Mouse (Mus musculus): Measurements from ENCODE around the gene Cux1.

Gene Cux1

GRCm38 (mm10) chr5:136567176-136568025 is at the start of gene Cux1:
Cux1 (minus strand) TSS chr5:136567490.
- peak; percentile 76 for DNase-seq (ENCODE audit: low read depth, low spot score)

- DNase-seq (ENCODE audit: low read depth, low spot score): no peak
Observed at GRCm38 (mm10) chr5:136612391-136612790, 45.1 kb upstream of the Cux1 start.

DNA sequence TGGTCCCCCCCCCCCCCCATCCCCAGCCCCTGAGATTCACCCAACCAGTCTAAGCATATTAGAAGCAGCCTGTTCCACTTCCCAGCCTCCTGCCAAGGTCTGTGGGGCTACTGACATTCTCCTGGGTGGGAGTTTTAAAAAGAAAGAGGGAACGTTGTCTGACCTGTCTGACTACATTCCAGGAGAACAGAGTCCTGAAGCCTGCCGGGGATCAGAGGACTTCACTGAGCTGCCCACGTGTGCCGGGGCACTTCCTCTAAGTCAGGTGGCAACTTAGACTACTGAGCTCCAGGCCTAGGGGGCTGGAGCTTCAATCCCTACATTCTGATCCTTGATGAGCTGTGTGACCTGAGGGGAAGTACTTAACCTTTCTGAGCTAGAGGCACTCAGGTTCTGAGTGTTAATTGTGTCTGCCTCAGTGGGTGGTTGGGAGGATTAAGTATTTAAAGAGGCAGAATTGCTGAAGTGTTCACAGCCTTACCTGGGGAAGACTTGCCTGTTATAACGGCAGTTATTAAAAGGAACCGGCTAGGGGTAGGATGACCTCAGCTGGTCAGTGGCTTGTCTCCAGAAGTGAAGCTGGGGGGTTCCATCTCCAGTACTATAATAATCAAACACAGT is 41.6 kb upstream of the Cux1 start:
- no peak for DNase-seq (ENCODE audit: low read depth, low spot score)

- no peak for DNase-seq (ENCODE audit: low read depth, low spot score)
Observed at GRCm38 (mm10) chr5:136605144-136605543, 37.9 kb upstream of the Cux1 start.

GRCm38 (mm10) chr5:136603176-136603964 is 36.1 kb upstream of the Cux1 start:
- no peak for DNase-seq (ENCODE audit: low read depth, low spot score)

DNA sequence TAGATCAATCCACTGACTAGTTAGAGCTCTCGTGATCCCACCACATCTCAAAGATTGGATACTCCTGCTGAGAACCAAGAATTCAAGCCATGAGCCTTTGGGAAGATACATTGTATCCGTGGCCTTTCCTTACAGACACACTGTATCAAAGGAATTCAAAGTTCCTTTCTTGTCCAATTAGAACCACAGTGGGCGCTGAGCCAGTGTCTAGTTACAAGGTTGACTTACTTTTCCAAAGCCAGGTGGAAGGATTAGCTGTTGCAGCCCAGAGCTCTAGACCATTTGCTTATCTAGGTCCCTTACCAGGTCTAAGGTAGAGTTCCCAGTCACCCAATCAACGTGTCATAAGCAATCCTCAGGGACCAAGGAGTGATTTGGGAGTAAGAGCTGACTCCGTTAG is 33.2 kb upstream of the Cux1 start:
- DNase-seq (ENCODE audit: low read depth, low spot score): no peak

GRCm38 (mm10) chr5:136594896-136595540 is 27.7 kb upstream of the Cux1 start:
- DNase-seq (ENCODE audit: low read depth, low spot score): no peak

- no peak for DNase-seq (ENCODE audit: low read depth, low spot score)
Observed at GRCm38 (mm10) chr5:136591816-136592499, 24.7 kb upstream of the Cux1 start.

DNA sequence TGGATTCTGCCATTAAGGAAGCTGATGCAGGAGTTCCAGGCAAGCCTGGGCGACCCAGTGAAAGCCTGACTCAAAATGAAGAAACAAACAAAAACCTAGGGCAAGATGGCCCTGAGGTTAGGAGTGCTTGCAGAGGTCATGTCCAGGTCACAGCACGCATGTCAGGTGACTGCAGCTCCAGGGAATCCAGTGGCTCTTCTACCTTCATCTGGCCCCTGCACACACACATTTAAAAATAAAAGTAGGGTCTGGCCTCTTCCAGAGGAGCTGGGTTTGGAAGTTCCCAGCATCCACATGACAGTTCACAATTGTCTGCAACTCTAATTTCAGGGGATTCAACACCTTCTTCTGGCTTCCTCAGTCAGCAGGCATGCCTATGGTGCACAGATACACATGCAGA is 21.7 kb upstream of the Cux1 start:
- DNase-seq (ENCODE audit: low read depth, low spot score): no peak

GRCm38 (mm10) chr5:136588471-136588870 is 21.2 kb upstream of the Cux1 start:
- no peak for DNase-seq (ENCODE audit: low read depth, low spot score)

DNA sequence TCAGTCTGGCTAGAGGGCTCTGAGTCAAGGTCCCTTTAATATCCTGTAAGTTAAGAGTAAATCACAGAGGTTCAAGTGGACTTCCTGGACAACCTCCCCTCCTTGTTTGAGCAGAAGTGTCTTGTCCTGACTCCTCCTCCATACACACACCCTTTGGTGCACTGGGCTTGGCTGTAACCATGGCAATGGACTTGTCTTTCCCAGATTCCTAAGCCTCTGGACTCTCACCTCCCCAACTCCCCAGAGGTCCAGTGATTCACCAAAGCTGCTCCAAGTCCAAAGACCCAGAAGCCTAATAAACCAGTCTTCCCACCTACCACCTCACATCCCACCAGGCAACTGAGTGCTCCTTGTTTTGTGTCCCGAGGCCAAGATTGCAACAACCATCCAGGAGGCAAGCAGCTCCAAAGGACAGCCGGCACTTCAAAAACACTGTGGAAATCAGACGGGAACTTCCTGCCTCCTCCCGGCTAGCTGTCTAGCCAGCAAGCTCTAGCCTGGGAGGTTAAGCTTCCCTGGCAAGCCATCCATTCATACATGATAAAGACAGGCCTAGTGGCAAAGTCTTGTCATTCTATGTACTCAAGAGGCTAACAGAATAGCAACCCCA is 17.5 kb upstream of the Cux1 start:
- DNase-seq (ENCODE audit: low read depth, low spot score): no peak

DNA sequence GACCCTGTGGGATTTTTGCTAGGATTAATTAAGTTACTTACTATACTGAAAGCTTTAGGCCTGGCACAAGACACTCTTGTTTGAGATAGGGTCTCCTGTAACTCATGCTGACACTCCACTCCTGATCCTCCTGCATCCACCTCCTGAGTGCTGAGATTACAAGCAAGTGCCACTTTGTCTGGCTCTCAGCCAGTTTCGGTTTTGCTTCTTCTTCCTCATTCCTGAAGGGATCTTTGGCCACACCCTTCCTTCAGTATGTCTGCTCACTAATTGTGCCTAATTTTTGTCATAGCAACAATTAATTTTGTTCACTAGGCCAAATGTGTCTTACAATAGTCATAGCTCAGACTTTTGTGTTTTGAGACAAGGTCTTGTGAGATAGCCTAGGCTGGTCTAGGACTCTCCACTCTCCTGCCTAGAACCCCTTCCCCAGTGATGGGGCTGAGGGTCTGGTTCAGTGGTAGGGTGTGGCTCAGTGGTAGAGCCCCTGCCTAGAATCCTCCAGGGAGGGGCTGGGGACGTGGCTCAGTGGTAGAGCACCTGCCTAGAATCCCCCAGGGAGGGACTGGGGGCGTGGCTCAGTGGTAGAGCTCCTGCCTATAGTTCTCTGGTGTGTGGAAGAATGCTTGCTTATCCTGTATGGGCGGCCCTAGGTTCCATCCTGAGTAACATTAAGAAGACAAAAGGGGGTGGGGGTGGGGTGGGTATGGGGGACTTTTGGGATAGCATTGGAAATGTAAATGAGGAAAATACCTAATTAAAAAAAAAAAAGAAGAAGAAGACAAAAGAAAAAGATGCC is 16.6 kb upstream of the Cux1 start:
- no peak for DNase-seq (ENCODE audit: low read depth, low spot score)

DNA sequence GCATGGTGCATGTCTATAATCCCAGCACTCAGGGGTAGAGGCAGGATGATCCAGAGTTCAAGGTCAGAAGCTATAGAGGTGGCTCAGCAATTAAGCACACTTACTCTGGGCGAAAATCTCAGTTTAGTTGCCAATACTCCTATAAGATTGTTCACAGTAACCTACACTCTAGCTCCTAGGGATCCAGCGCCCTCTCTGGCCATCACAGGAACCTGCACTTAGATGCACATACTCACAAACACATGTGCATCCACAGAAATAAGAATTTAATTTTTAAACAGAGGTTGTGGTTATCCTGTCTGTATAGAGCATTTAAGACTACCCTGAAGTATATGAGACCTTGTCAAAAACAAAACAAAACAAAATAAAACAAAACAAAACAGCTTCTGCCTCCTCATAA is 16.0 kb upstream of the Cux1 start:
- DNase-seq (ENCODE audit: low read depth, low spot score): no peak

DNA sequence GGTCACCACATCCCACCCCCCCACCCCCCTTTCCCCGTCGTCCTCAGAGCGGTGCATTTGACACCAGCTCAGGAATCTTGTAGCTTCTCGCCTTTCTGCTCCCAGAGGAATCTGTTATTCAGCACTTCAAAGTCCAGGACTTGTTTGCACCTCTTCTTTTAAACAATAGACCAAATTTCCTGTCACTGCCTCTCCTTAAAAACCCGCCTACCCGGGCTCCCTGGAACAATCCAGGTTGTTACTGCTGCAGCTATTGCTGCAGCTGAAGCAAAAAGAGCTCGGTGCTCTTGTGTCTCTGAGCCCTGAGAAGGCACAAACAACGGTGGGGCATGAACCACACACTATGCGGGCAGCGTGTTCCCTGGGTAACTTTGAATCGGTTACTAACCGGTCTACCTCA is 14.9 kb upstream of the Cux1 start:
- no peak for DNase-seq (ENCODE audit: low read depth, low spot score)

DNA sequence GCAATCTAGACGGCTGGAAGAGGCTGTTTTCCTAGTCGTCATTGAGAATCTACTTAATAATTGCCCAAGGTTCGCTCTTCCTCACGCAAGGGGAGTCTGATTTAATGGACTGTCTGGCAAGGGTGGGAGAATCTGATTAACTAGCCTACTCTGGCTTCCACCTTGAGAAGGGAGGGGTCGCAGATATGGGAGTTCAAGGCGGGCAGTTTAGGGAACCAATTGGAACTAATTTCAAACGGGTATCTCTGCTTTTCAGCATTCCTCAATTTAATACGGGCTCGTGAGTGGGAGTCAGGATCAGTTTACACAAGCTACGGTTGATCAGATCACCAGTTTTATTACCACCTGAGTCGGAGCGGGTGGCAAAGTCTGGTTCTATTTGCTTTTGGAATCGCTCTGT is 14.3 kb upstream of the Cux1 start:
- DNase-seq (ENCODE audit: low read depth, low spot score): no peak

- peak; percentile 32 for DNase-seq (ENCODE audit: low read depth, low spot score)
Observed at GRCm38 (mm10) chr5:136581166-136581565, 13.9 kb upstream of the Cux1 start.

DNA sequence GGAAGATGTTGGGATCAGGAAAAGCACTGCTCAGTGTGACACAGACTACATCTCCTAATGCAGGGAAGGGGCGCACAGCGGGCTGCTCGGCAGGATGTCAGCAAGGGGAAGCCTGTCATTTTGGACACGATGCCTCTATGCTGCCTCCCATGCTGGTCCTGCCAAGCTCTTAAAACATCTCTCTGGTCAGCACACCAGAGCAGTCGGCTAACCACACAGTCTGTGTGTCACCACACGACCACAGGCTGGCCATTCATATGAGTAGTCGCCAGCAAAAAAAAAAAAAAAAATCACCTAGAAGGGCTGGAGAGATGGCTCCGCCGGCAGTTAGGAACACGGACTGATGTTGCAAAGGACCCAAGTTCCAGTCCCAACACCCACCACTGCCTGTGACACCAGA is 10.9 kb upstream of the Cux1 start:
- DNase-seq (ENCODE audit: low read depth, low spot score): no peak

DNA sequence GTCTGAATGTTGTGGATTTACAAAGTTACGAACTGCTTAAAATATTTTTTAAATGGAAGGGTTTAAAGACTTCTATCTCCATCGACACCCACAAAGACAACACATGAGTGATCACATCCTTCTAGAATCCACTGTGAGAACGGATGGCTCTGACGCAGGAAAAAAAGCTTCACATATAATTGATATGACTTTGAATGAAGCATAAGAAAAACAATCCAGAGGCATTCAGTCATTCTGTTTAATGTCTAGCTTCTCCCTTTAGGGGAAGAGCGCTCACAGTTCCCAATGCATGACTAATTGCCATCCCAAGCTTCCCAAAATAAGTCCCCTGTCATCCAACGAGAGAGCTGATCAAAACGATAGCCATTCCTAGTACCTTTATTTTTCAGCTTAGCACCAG is 2.9 kb upstream of the Cux1 start:
- DNase-seq (ENCODE audit: low read depth, low spot score): no peak

DNA sequence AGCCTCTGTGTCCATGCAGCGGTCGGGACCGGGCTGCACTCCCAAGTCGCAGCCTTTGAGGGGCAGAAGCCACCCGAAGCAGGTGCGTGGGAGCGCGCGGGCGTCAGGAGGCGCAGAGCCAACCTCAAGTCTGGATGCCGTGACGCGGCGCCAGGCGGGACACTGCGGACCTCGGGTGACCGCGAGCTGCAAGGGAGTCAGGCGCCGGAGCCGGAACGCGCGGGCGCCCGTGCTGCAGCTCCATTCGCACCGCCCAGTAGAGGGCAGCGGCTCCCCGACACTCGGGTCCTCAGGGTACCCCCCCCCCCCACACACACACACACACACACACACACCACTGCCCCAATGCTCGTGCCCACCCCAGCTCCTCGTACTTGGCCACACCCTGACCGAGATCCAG is 1.5 kb upstream of the Cux1 start:
- DNase-seq (ENCODE audit: low read depth, low spot score): peak; percentile 45

Data from retina, postnatal 7 days (tissue).